Comparison of ENCODE assay signal across 9 mouse cellular contexts in the genomic region with DNA sequence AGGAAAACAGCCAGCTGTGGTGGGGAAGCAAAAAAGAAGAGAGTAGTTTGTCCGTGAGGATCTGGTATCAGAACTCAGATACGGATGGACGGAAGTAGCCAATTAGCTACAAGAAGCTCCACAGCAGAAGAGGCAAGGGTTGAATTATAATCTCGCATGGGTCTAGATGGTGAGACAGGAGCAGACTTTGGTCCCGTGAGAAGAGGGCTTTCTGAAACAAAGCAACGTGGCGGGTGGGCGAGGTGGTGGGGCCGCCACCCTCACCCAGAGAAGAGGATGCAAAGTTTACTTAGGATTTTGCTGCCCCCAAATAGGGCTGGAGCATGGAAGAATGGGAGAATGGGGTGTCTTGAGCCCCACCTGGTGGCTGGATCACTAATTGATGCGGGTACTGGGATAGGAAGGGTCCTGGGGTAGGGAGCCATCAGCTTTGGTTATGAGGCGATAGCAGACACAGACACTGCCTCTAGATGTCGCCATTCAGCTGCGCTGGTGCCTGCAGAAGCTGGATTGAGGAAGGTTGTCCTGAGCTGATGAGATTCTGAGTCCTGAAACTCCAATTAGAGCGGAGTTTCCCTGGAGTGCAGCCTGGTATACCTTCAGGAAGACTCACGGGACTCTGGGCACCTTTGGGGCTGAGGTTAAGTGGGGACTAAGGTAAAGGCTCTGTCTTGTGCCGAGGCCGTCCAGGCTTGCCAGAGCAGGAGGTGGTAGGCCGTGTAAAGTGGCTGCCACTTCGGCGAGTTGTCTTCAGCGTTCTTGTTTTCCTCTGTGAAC. TPM values are rescaled to one million over a fixed set of nuclear protein-coding genes. Genes with fewer than 3 reads are reported as not detected.
A peak's percentile ranks its signal among the peaks of the same experiment; 100 is the strongest.
DNase-seq lines count a peak whose midpoint lies in the region; ATAC-seq lines count a peak whose summit lies in the region.
"Had no signal": no experiment of that assay in that cellular context is flagged by ENCODE, and none has a peak within 500 bp of the region (broad histone marks: within the 10 kb centered on the region; RNA-seq: fewer than 3 reads in every experiment).

No protein-coding gene starts in this region.

- H3K4me2 ChIP-seq in heart, embryonic 15.5 days: peak overlapping the region; percentile 71
- peak overlapping the region; percentile 40 for H3K4me2 ChIP-seq in liver, embryonic 12.5 days
- H3K4me2 ChIP-seq in stomach, embryonic 14.5 days (replicated peaks; ENCODE audit: low read depth, low read length): peak overlapping the region; percentile 41

- peak; percentile 82 for ATAC-seq in heart, embryonic 15.5 days (replicated peaks; ENCODE audit: insufficient number of reproducible peaks, insufficient read depth, low FRiP score, low read depth)
- peak; percentile 83 for ATAC-seq in liver, embryonic 12.5 days
- ATAC-seq in stomach, embryonic 14.5 days (ENCODE audit: insufficient number of reproducible peaks, insufficient read depth, low FRiP score, low read depth): peak; percentile 84

- no peaks in the 10 kb centered on the region for H3K9me3 ChIP-seq in forebrain, embryonic 10.5 days
- no peaks in the 10 kb centered on the region for H3K9me3 ChIP-seq in heart, embryonic 15.5 days (replicated peaks)
- H3K9me3 ChIP-seq in liver, embryonic 12.5 days (replicated peaks): no peaks in the 10 kb centered on the region
- H3K9me3 ChIP-seq in stomach, embryonic 14.5 days (ENCODE audit: control insufficient read depth, low read depth, low read length): no peaks in the 10 kb centered on the region

- no peaks in the 10 kb centered on the region for H3K36me3 ChIP-seq in forebrain, embryonic 10.5 days (replicated peaks)
- H3K36me3 ChIP-seq in heart, embryonic 15.5 days: no peaks in the 10 kb centered on the region
- no peaks in the 10 kb centered on the region; the same call in 1 of the 2 replicates for H3K36me3 ChIP-seq in liver, embryonic 12.5 days
- no peaks in the 10 kb centered on the region for H3K36me3 ChIP-seq in stomach, embryonic 14.5 days (ENCODE audit: control insufficient read depth, insufficient read depth, low read length)

- peak overlapping the region; percentile 29 for H3K9ac ChIP-seq in heart, embryonic 15.5 days
- H3K9ac ChIP-seq in liver, embryonic 12.5 days: no peak overlapping the region
- peak overlapping the region; percentile 28; the same call in 1 of the 2 replicates for H3K9ac ChIP-seq in stomach, embryonic 14.5 days (replicated peaks; ENCODE audit: low read depth, low read length)

- no peak overlapping the region for H3K27ac ChIP-seq in brown adipose tissue, adult 24 weeks (replicated peaks; ENCODE audit: low read depth, low read length)
- H3K27ac ChIP-seq in forebrain, embryonic 10.5 days: 0 out of 2 replicates have a peak overlapping the region, but pooled peaks have one; percentile 56
- peak overlapping the region; percentile 77 for H3K27ac ChIP-seq in heart, embryonic 15.5 days
- H3K27ac ChIP-seq in liver, embryonic 12.5 days: no peak overlapping the region
- H3K27ac ChIP-seq in stomach, embryonic 14.5 days (ENCODE audit: low read length): no peak overlapping the region
- H3K27ac ChIP-seq: macrophage had no signal

- peak; percentile 63 to 64 for DNase-seq in CD8-positive naive resting alpha-beta T cell, adult 2 months (ENCODE audit: low read depth in 2 of 2, low spot score in 2 of 2)
- DNase-seq in forebrain, embryonic 10.5 days (ENCODE audit: extremely low spot score, low spot score): peak; percentile 85
- DNase-seq in kidney, postnatal 14 days: peak; percentile 94
- peak; percentile 42 to 69 for DNase-seq in natural killer cell, adult 2 months (ENCODE audit: low spot score in 2 of 2)

- 0 out of 2 replicates have a peak overlapping the region, but pooled peaks have one; percentile 4 for H3K4me3 ChIP-seq in brown adipose tissue, adult 24 weeks (ENCODE audit: insufficient read depth, low read depth, low read length)
- peak overlapping the region; percentile 43 for H3K4me3 ChIP-seq in forebrain, embryonic 10.5 days
- H3K4me3 ChIP-seq in heart, embryonic 15.5 days: peak overlapping the region; percentile 39
- peak overlapping the region; percentile 14 for H3K4me3 ChIP-seq in liver, embryonic 12.5 days
- peak overlapping the region; percentile 21; the same call in 1 of the 2 replicates for H3K4me3 ChIP-seq in stomach, embryonic 14.5 days (ENCODE audit: low read depth, low read length)

- H3K27me3 ChIP-seq in forebrain, embryonic 10.5 days (ENCODE audit: poor library complexity, severe bottlenecking): peaks cover 16% of the 10 kb centered on the region
- no peaks in the 10 kb centered on the region for H3K27me3 ChIP-seq in heart, embryonic 15.5 days
- H3K27me3 ChIP-seq in liver, embryonic 12.5 days (replicated peaks): peaks cover 16% of the 10 kb centered on the region
- H3K27me3 ChIP-seq in stomach, embryonic 14.5 days (ENCODE audit: control insufficient read depth, insufficient read depth, low read length): no peaks in the 10 kb centered on the region

- WGBS in forebrain, embryonic 10.5 days: 20% methylated on average over 21 of the region's 21 CpGs
- 17% methylated on average over 21 of the region's 21 CpGs for WGBS in heart, embryonic 15.5 days
- whole genome bisulfite sequencing in liver, embryonic 12.5 days (ENCODE audit: insufficient replicate concordance): 20% methylated on average over 21 of the region's 21 CpGs
- 20% methylated on average over 21 of the region's 21 CpGs for WGBS in stomach, embryonic 14.5 days

- H3K4me1 ChIP-seq in brown adipose tissue, adult 24 weeks (ENCODE audit: control insufficient read depth, insufficient read depth, insufficient read length, low read length): peaks cover 3% of the 10 kb centered on the region; the same call in 1 of the 2 replicates
- peaks cover 23% of the 10 kb centered on the region for H3K4me1 ChIP-seq in forebrain, embryonic 10.5 days
- H3K4me1 ChIP-seq in heart, embryonic 15.5 days (replicated peaks): peaks cover 56% of the 10 kb centered on the region
- peaks cover 16% of the 10 kb centered on the region for H3K4me1 ChIP-seq in liver, embryonic 12.5 days
- peaks cover 6% of the 10 kb centered on the region; the same call in 1 of the 2 replicates for H3K4me1 ChIP-seq in stomach, embryonic 14.5 days (ENCODE audit: control insufficient read depth, insufficient read depth, low read length)

RNA-seq across cellular contexts. Expression of a gene that starts 11.4 kb away (rescaled TPM):
- polyA plus RNA-seq in brown adipose tissue, adult 24 weeks (2012; ENCODE audit: insufficient read depth, insufficient read length, missing spikeins): 23.7 and 36.2 TPM in 2 replicates
- polyA plus RNA-seq in forebrain, embryonic 10.5 days (2016; fragmentation: Nextera tagmentation; extraction: Ambion mirVana): 14.2 and 14.6 TPM in 2 replicates
- 5.8 and 7.3 TPM in 2 replicates for polyA plus RNA-seq in heart, embryonic 15.5 days (2015; fragmentation: Nextera tagmentation; extraction: Ambion mirVana)
- polyA plus RNA-seq in liver, embryonic 12.5 days (2016; fragmentation: Nextera tagmentation; extraction: Ambion mirVana): 5.8 and 6.0 TPM in 2 replicates
- 13.7 and 14.3 TPM in 2 replicates for polyA plus RNA-seq in stomach, embryonic 14.5 days (2014; fragmentation: Nextera tagmentation; extraction: Ambion mirVana)

RNA-seq across cellular contexts. Expression of a gene that starts 21.5 kb away (rescaled TPM):
- not detected in 2 replicates for polyA plus RNA-seq in brown adipose tissue, adult 24 weeks (2012; ENCODE audit: insufficient read depth, insufficient read length, missing spikeins)
- polyA plus RNA-seq in forebrain, embryonic 10.5 days (2016; fragmentation: Nextera tagmentation; extraction: Ambion mirVana): not detected in 2 replicates
- polyA plus RNA-seq in heart, embryonic 15.5 days (2015; fragmentation: Nextera tagmentation; extraction: Ambion mirVana): 17.7 and 20.2 TPM in 2 replicates
- 0.21 and 0.36 TPM in 2 replicates for polyA plus RNA-seq in liver, embryonic 12.5 days (2016; fragmentation: Nextera tagmentation; extraction: Ambion mirVana)
- 4.9 and 6.0 TPM in 2 replicates for polyA plus RNA-seq in stomach, embryonic 14.5 days (2014; fragmentation: Nextera tagmentation; extraction: Ambion mirVana)
- polyA plus RNA-seq: macrophage had no signal

RNA-seq across cellular contexts. Expression of a gene that starts 28.5 kb away (rescaled TPM):
- polyA plus RNA-seq in brown adipose tissue, adult 24 weeks (2012; ENCODE audit: insufficient read depth, insufficient read length, missing spikeins): 1.5 and 2.0 TPM in 2 replicates
- 1.1 and 1.5 TPM in 2 replicates for polyA plus RNA-seq in forebrain, embryonic 10.5 days (2016; fragmentation: Nextera tagmentation; extraction: Ambion mirVana)
- 272 and 277 TPM in 2 replicates for polyA plus RNA-seq in heart, embryonic 15.5 days (2015; fragmentation: Nextera tagmentation; extraction: Ambion mirVana)
- polyA plus RNA-seq in liver, embryonic 12.5 days (2016; fragmentation: Nextera tagmentation; extraction: Ambion mirVana): 0.79 and 1.2 TPM in 2 replicates
- 7.9 and 8.2 TPM in 2 replicates for polyA plus RNA-seq in stomach, embryonic 14.5 days (2014; fragmentation: Nextera tagmentation; extraction: Ambion mirVana)

RNA-seq across cellular contexts. Expression of a gene that starts 39.1 kb away (rescaled TPM):
- polyA plus RNA-seq in brown adipose tissue, adult 24 weeks (2012; ENCODE audit: insufficient read depth, insufficient read length, missing spikeins): 62.5 and 67.4 TPM in 2 replicates
- 97.5 and 102 TPM in 2 replicates for polyA plus RNA-seq in forebrain, embryonic 10.5 days (2016; fragmentation: Nextera tagmentation; extraction: Ambion mirVana)
- polyA plus RNA-seq in heart, embryonic 15.5 days (2015; fragmentation: Nextera tagmentation; extraction: Ambion mirVana): 158 and 190 TPM in 2 replicates
- polyA plus RNA-seq in liver, embryonic 12.5 days (2016; fragmentation: Nextera tagmentation; extraction: Ambion mirVana): 71.8 and 74.7 TPM in 2 replicates
- 89.7 and 94.1 TPM in 2 replicates for polyA plus RNA-seq in stomach, embryonic 14.5 days (2014; fragmentation: Nextera tagmentation; extraction: Ambion mirVana)

Comparison
In these comparisons a context has a peak if more than half of its experiments do, and no peak if none do; other contexts are left out.
1. H3K27ac ChIP-seq: peak in forebrain, embryonic 10.5 days (single experiment) and heart, embryonic 15.5 days (single experiment); none in brown adipose tissue, adult 24 weeks (single experiment), liver, embryonic 12.5 days (single experiment) and stomach, embryonic 14.5 days (single experiment).
2. RNA of a gene that starts 28.5 kb away (polyA plus RNA-seq): 272 to 277 TPM in heart, embryonic 15.5 days; 7.9 to 8.2 TPM in stomach, embryonic 14.5 days, 1.5 to 2.0 TPM in brown adipose tissue, adult 24 weeks, 1.1 to 1.5 TPM in forebrain, embryonic 10.5 days and 0.79 to 1.2 TPM in liver, embryonic 12.5 days; every median in the first group is over 10 times any median in the second.
3. Peak in every context shown above with its lines, with median percentiles within 50 percentile points of each other: DNase-seq, H3K4me3 ChIP-seq, ATAC-seq and H3K4me2 ChIP-seq.